Mouse (Mus musculus) liver, embryonic 14.5 days (tissue): ENCODE data around the gene Bcl2l10. TPM values are rescaled to one million over a fixed set of nuclear protein-coding genes. Genes with fewer than 3 reads are reported as not detected.

ENCODE experiments used
- ATAC-seq: fragments of 200-750 bp; cut with Nextera tagmentation; 2 replicates; pipeline ENCODE4 v1.8.0; 2017; ENCODE audit warnings: moderate number of reproducible peaks, mild to moderate bottlenecking, moderate library complexity; ENCODE audit not compliant: insufficient read depth
- DNase-seq, 3 experiments: peaks; one replicate each; pipeline ENCODE4 v3.0.0-alpha.2; 2012 to 2013; ENCODE audit warnings: low read depth in 3 of 3, low spot score in 3 of 3
- H3K27ac ChIP-seq: fragments of 300-500 bp; sonication (generic); 2 replicates; pipeline ENCODE4 v1.5.1; 2014; ENCODE audit warnings: moderate library complexity, mild to moderate bottlenecking, control low read depth, inconsistent platforms
- H3K27me3 ChIP-seq: fragments of 300-500 bp; sonication (generic); 2 replicates; pipeline ENCODE4 v1.6.1; 2014; ENCODE audit warnings: mild to moderate bottlenecking, low read length, moderate library complexity; ENCODE audit not compliant: control insufficient read depth, insufficient read depth
- H3K36me3 ChIP-seq: fragments of 300-500 bp; sonication (generic); replicated peaks from 2 replicates; pipeline ENCODE4 v1.6.1; 2014; ENCODE audit warnings: low read depth; ENCODE audit not compliant: control insufficient read depth, insufficient read depth
- H3K4me1 ChIP-seq, 2 experiments: fragments of 200-500 bp in 1 of 2; fragments of 300-500 bp in 1 of 2; sonication (generic) in 1 of 2; replicated peaks; 2 replicates each; pipeline ENCODE4 v1.6.1; 2012 to 2014; ENCODE audit warnings: antibody characterized with exemption in 1 of 2, inconsistent platforms in 1 of 2, low read length in 1 of 2; ENCODE audit not compliant: control insufficient read depth in 2 of 2, insufficient read depth in 2 of 2
- H3K4me2 ChIP-seq: fragments of 300-500 bp; sonication (generic); 2 replicates; pipeline ENCODE4 v1.6.1; 2014; ENCODE audit warnings: low read depth, mild to moderate bottlenecking, control low read depth, moderate library complexity
- H3K4me3 ChIP-seq, 2 experiments: fragments of 200-500 bp in 1 of 2; fragments of 300-500 bp in 1 of 2; sonication (generic) in 1 of 2; 2 replicates each; pipeline ENCODE4 v1.5.1; 2012 to 2014; ENCODE audit warnings: low read depth in 2 of 2, low read length in 2 of 2, mild to moderate bottlenecking in 2 of 2, control low read depth in 1 of 2, inconsistent platforms in 1 of 2, moderate library complexity in 1 of 2; ENCODE audit not compliant: insufficient read depth in 1 of 2
- H3K9ac ChIP-seq: fragments of 300-500 bp; sonication (generic); replicated peaks from 2 replicates; pipeline ENCODE4 v1.6.1; 2014; ENCODE audit warnings: mild to moderate bottlenecking, control low read depth, moderate library complexity
- H3K9me3 ChIP-seq: fragments of 300-500 bp; sonication (generic); 2 replicates; pipeline ENCODE4 v1.6.1; 2016; ENCODE audit warnings: low read length, mixed read lengths; ENCODE audit not compliant: control insufficient read depth
- CTCF ChIP-seq: IDR thresholded peaks from 2 replicates; pipeline ENCODE4 v1.5.1; 2016; ENCODE audit warnings: antibody characterized with exemption, low read depth, control low read depth
- EP300 ChIP-seq: IDR thresholded peaks from 2 replicates; pipeline ENCODE4 v1.6.1; 2016; ENCODE audit warnings: antibody characterized with exemption, low read depth
- WGBS: fragments of 180-500 bp; shearing (Covaris S2); extraction: QIAGEN DNeasy Blood & Tissue Kit; methylation state at CpG from one replicate; pipeline ENCODE4 v1.1.7; 2014; ENCODE audit not compliant: insufficient replicate concordance; 5-methylcytosine and 5-hydroxymethylcytosine counted together
- polyA plus RNA-seq, 2 experiments: library from polyadenylated mRNA; depleted of rRNA in 1 of 2; stranded (reverse) in 1 of 2; unstranded in 1 of 2; fragments of >200 nt; fragmentation: Nextera tagmentation in 1 of 2; extraction: Ambion mirVana in 1 of 2; gene quantifications; 2 replicates each; pipeline versions ENCODE4 v1.2.1 to v1.2.3; 2012 to 2014

The Bcl2l10 gene
- polyA plus RNA-seq, 2 experiments = not detected

DNA sequence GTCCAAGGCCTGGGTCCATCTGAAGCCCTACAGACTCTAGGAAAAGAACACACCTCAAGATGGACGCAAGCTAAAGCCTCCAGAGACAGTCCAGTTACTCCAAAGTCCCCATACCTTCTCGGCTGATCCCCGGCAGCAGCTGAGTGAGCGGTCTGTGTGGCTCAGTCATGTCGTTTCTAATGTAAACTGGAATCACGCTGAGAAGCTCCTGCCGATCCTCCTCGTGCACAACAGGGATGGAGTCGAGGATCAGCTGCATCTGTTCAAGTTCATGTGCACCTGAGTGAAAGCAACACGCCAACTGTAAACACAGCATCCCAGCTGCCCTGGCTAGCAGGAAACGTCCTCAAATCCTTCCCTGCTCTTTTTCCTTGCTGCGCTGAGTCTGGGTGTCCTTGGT lies 45.7 kb downstream of the Bcl2l10 start:
- TF ChIP-seq CTCF (no peak), EP300 (no peak)
- Histone ChIP-seq H3K27ac (no peak overlapping the region), H3K4me1 (no peaks in the 10 kb centered on the region), H3K9me3 (no peaks in the 10 kb centered on the region), H3K27me3 (no peaks in the 10 kb centered on the region), H3K4me2 (no peak overlapping the region), H3K9ac (no peak overlapping the region), H3K36me3 (peaks cover 21% of the 10 kb centered on the region), H3K4me3 (no peak overlapping the region)
- DNase-seq (no peak), ATAC-seq (no peak)
- WGBS = 77% methylated on average over 12 of the region's 12 CpGs

DNA sequence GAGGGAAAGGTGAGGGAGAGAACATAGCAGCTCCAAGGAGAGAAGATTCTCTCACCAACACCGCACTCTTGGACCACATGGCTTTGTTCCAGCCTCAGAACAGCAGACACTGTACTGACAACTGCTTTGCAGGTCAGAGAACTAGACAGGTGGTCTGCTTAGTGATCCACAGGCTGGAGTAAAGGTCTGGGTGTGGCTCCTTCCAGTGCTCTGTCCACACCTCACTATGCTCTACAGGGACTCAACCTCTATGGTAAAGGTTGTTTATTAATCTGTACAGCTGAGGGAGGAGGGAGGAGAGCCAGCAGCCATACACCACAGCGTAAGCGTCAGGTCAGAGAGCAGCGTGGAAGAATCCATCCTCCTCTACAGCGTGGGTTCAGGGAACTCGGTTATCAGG lies 48.4 kb downstream of the Bcl2l10 start:
- Histone ChIP-seq H3K36me3 (peaks cover 12% of the 10 kb centered on the region), H3K4me2 (no peak overlapping the region), H3K4me1 (peaks cover 0 to 1% of the 10 kb centered on the region in 2 experiments; a peak in 1 of 4 replicates), H3K9ac (no peak overlapping the region), H3K9me3 (no peaks in the 10 kb centered on the region), H3K4me3 (no peak overlapping the region), H3K27ac (no peak overlapping the region), H3K27me3 (no peaks in the 10 kb centered on the region)
- ATAC-seq = no peak
- 51% methylated on average over 6 of the region's 6 CpGs for WGBS
- DNase-seq = no peak
- TF ChIP-seq CTCF (no peak), EP300 (no peak)

DNA sequence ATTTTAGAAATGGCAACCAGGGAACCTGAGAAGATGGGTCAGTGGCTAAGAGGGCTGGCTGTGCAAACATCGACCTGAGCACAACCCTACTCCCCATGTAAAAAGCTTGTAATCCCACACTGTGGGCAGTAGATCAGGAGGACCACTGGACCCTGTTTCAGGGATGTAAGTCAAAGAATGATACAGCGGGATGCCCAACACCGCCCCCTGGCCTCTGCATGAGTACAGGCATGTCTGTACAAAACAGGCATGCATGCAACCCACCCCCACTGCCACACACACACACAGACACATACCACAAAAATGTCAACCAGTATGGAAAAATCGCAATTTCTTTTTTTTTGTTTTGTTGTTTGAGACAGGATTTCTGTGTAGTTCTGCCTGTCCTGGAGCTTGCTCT lies 51.5 kb downstream of the Bcl2l10 start:
- Histone ChIP-seq H3K27ac (no peak overlapping the region), H3K4me2 (no peak overlapping the region), H3K9ac (no peak overlapping the region), H3K9me3 (no peaks in the 10 kb centered on the region), H3K4me1 (peaks cover 0 to 5% of the 10 kb centered on the region in 2 experiments; a peak in 1 of 4 replicates), H3K4me3 (no peak overlapping the region), H3K27me3 (no peaks in the 10 kb centered on the region), H3K36me3 (peaks cover 5% of the 10 kb centered on the region)
- ATAC-seq (no peak), DNase-seq (no peak)
- TF ChIP-seq CTCF = peak; percentile 39
- TF ChIP-seq EP300 = no peak
- WGBS = 76% methylated on average over 4 of the region's 4 CpGs

DNA sequence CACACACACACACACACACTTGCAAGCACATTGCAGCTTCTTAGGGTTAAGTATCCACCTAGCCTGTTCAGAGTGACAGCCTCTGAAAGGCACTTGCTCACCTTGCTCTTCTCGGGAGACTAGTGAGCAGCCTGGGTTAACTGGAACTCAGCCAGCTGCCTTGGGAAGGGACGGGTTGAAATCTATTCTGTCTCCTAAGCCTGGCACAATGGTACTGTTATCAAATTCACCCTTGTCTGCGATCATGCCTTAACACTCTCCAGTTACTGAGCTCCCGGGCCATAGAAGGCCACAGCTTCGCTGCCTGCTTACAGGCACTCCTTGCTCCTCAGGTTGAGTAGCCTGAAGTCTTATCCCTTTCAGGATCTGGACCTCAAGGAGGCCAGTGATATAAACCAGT lies 53.1 kb downstream of the Bcl2l10 start:
- Histone ChIP-seq H3K9ac (no peak overlapping the region), H3K36me3 (peaks cover 5% of the 10 kb centered on the region), H3K4me2 (no peak overlapping the region), H3K4me3 (no peak overlapping the region), H3K9me3 (no peaks in the 10 kb centered on the region), H3K4me1 (peaks cover 0 to 5% of the 10 kb centered on the region in 2 experiments; a peak in 1 of 4 replicates), H3K27ac (no peak overlapping the region), H3K27me3 (no peaks in the 10 kb centered on the region)
- TF ChIP-seq EP300 = no peak
- no peak for TF ChIP-seq CTCF
- DNase-seq = no peak
- 30% methylated on average over 5 of the region's 5 CpGs for WGBS
- ATAC-seq = no peak

Other genes starting within 250 kb of the Bcl2l10 start
- 0.52 and 0.93 TPM in 2 replicates for gene Myo5c, start 115.7 kb upstream of the Bcl2l10 start, polyA plus RNA-seq (2012; rRNA removed)
- gene Myo5c, start 115.7 kb upstream of the Bcl2l10 start, polyA plus RNA-seq (2014; fragmentation: Nextera tagmentation; extraction: Ambion mirVana) = 0.41 and 0.51 TPM in 2 replicates
- 0.89 and 1.1 TPM in 2 replicates for gene Gnb5, start 41.5 kb upstream of the Bcl2l10 start, polyA plus RNA-seq (2012; rRNA removed)
- gene Gnb5, start 41.5 kb upstream of the Bcl2l10 start, polyA plus RNA-seq (2014; fragmentation: Nextera tagmentation; extraction: Ambion mirVana) = 1.2 TPM in 2 replicates
- gene Mapk6, start 62.2 kb downstream of the Bcl2l10 start, polyA plus RNA-seq (2012; rRNA removed) = 7.7 and 9.3 TPM in 2 replicates
- 17.1 and 20.2 TPM in 2 replicates for gene Mapk6, start 62.2 kb downstream of the Bcl2l10 start, polyA plus RNA-seq (2014; fragmentation: Nextera tagmentation; extraction: Ambion mirVana)
- gene Leo1, start 93.8 kb downstream of the Bcl2l10 start, polyA plus RNA-seq (2012; rRNA removed) = 4.5 and 8.2 TPM in 2 replicates
- 10.8 and 14.1 TPM in 2 replicates for gene Leo1, start 93.8 kb downstream of the Bcl2l10 start, polyA plus RNA-seq (2014; fragmentation: Nextera tagmentation; extraction: Ambion mirVana)
- 6.7 and 9.1 TPM in 2 replicates for gene Tmod3, start 211.9 kb downstream of the Bcl2l10 start, polyA plus RNA-seq (2012; rRNA removed)
- 23.5 and 23.8 TPM in 2 replicates for gene Tmod3, start 211.9 kb downstream of the Bcl2l10 start, polyA plus RNA-seq (2014; fragmentation: Nextera tagmentation; extraction: Ambion mirVana)